Comparison of ENCODE assay signal across 17 mouse cellular contexts in the genomic region with DNA sequence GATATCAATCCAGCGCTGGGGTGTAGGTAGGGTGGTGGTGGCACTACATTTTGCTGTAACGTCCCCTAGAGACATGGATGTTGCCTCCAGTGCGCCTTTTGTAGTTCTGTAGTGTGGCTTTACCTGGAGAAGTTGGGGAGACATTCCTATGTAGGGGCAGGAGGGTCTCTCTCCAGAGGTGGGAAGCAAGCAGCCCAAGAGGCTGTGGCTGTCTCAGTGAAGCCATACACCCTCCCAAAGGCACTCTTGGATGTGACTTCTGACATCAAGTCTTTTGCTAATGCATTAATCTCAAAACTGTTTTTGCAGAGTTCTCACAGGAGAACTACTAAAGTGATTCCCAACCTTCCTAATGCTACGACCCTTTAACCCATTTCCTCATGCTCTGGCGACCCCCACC. TPM values are rescaled to one million over a fixed set of nuclear protein-coding genes. Genes with fewer than 3 reads are reported as not detected.
A peak's percentile ranks its signal among the peaks of the same experiment; 100 is the strongest.
DNase-seq lines count a peak whose midpoint lies in the region; ATAC-seq lines count a peak whose summit lies in the region.
"Had no signal": no experiment of that assay in that cellular context is flagged by ENCODE, and none has a peak within 500 bp of the region (broad histone marks: within the 10 kb centered on the region; RNA-seq: fewer than 3 reads in every experiment).

No protein-coding gene starts in this region.

- no peaks in the 10 kb centered on the region for H3K27me3 ChIP-seq in embryonic facial prominence, embryonic 12.5 days
- peaks cover 16% of the 10 kb centered on the region for H3K27me3 ChIP-seq in embryonic facial prominence, embryonic 10.5 days (replicated peaks; ENCODE audit: low read depth, poor library complexity, severe bottlenecking)
- 0 out of 2 replicates have a peak, but pooled peaks cover 4% of the 10 kb centered on the region for H3K27me3 ChIP-seq in kidney, embryonic 15.5 days
- H3K27me3 ChIP-seq in lung, embryonic 15.5 days = no peaks in the 10 kb centered on the region
- H3K27me3 ChIP-seq in limb, embryonic 13.5 days = no peaks in the 10 kb centered on the region
- H3K27me3 ChIP-seq: forebrain, embryonic 15.5 days; heart, embryonic 15.5 days had no signal

- no peak for DNase-seq in embryonic facial prominence, embryonic 10.5 days (ENCODE audit: low spot score)
- DNase-seq in kidney, adult 8-10 months = no peak
- DNase-seq in lung, postnatal 4 days = no peak
- DNase-seq: cerebellum, adult 11-12 months; cerebellum, postnatal 10 days; gastrocnemius, postnatal 14 days; kidney, adult 2 months; liver, embryonic 13.5 days; midbrain, embryonic 14.5 days had no signal

- peaks cover 48% of the 10 kb centered on the region for H3K4me1 ChIP-seq in embryonic facial prominence, embryonic 12.5 days
- peaks cover 62% of the 10 kb centered on the region for H3K4me1 ChIP-seq in embryonic facial prominence, embryonic 10.5 days
- peaks cover 78% of the 10 kb centered on the region for H3K4me1 ChIP-seq in kidney, embryonic 15.5 days
- H3K4me1 ChIP-seq in lung, embryonic 15.5 days = peaks cover 46% of the 10 kb centered on the region
- peaks cover 54% of the 10 kb centered on the region for H3K4me1 ChIP-seq in limb, embryonic 13.5 days

- ATAC-seq in embryonic facial prominence, embryonic 12.5 days (ENCODE audit: insufficient number of reproducible peaks, insufficient read depth, low FRiP score, low TSS enrichment) = no peak
- ATAC-seq in kidney, embryonic 15.5 days (replicated peaks; ENCODE audit: low FRiP score) = no peak
- no peak for ATAC-seq in lung, embryonic 15.5 days (ENCODE audit: borderline replicate concordance, extremely low read depth, low FRiP score, low TSS enrichment)
- no peak for ATAC-seq in limb, embryonic 13.5 days (ENCODE audit: low FRiP score, low read depth)
- ATAC-seq: CD4-positive, CD25-positive, alpha-beta regulatory T cell, adult 4 months; forebrain, embryonic 15.5 days had no signal

- 0 out of 2 replicates have a peak, but pooled peaks cover 6% of the 10 kb centered on the region for H3K36me3 ChIP-seq in embryonic facial prominence, embryonic 12.5 days
- H3K36me3 ChIP-seq in embryonic facial prominence, embryonic 10.5 days (replicated peaks) = no peaks in the 10 kb centered on the region
- H3K36me3 ChIP-seq in kidney, embryonic 15.5 days = no peaks in the 10 kb centered on the region
- no peaks in the 10 kb centered on the region for H3K36me3 ChIP-seq in lung, embryonic 15.5 days
- H3K36me3 ChIP-seq in limb, embryonic 13.5 days = no peaks in the 10 kb centered on the region
- H3K36me3 ChIP-seq: forebrain, embryonic 15.5 days; heart, embryonic 15.5 days; hindbrain, embryonic 15.5 days; liver, embryonic 13.5 days had no signal

- WGBS in embryonic facial prominence, embryonic 12.5 days = 80% methylated on average over 5 of the region's 5 CpGs
- 86% methylated on average over 5 of the region's 5 CpGs for WGBS in embryonic facial prominence, embryonic 10.5 days
- 64% methylated on average over 5 of the region's 5 CpGs for WGBS in kidney, embryonic 15.5 days
- 67% methylated on average over 5 of the region's 5 CpGs for WGBS in lung, embryonic 15.5 days
- WGBS in limb, embryonic 13.5 days = 77% methylated on average over 5 of the region's 5 CpGs

- H3K4me3 ChIP-seq in embryonic facial prominence, embryonic 12.5 days = no peak overlapping the region
- H3K4me3 ChIP-seq in embryonic facial prominence, embryonic 10.5 days = no peak overlapping the region; the same call in 1 of the 2 replicates
- no peak overlapping the region; the same call in 1 of the 2 replicates for H3K4me3 ChIP-seq in kidney, embryonic 15.5 days (replicated peaks)
- no peak overlapping the region for H3K4me3 ChIP-seq in lung, embryonic 15.5 days
- H3K4me3 ChIP-seq in limb, embryonic 13.5 days = no peak overlapping the region
- H3K4me3 ChIP-seq: forebrain, embryonic 15.5 days; heart, embryonic 15.5 days; hindbrain, embryonic 15.5 days; liver, embryonic 13.5 days had no signal

- H3K27ac ChIP-seq in embryonic facial prominence, embryonic 12.5 days = no peak overlapping the region
- H3K27ac ChIP-seq in embryonic facial prominence, embryonic 10.5 days (replicated peaks) = no peak overlapping the region
- no peak overlapping the region for H3K27ac ChIP-seq in kidney, embryonic 15.5 days
- no peak overlapping the region for H3K27ac ChIP-seq in lung, embryonic 15.5 days
- no peak overlapping the region for H3K27ac ChIP-seq in limb, embryonic 13.5 days
- H3K27ac ChIP-seq: forebrain, embryonic 15.5 days; heart, embryonic 15.5 days; hindbrain, embryonic 15.5 days; liver, embryonic 13.5 days had no signal

- 0 out of 2 replicates have a peak overlapping the region, but pooled peaks have one; percentile 72 for H3K4me2 ChIP-seq in embryonic facial prominence, embryonic 12.5 days (replicated peaks)
- peak overlapping the region; percentile 68; the same call in 1 of the 2 replicates for H3K4me2 ChIP-seq in kidney, embryonic 15.5 days
- peak overlapping the region; percentile 79; the same call in 1 of the 2 replicates for H3K4me2 ChIP-seq in lung, embryonic 15.5 days
- 0 out of 2 replicates have a peak overlapping the region, but pooled peaks have one; percentile 7 for H3K4me2 ChIP-seq in limb, embryonic 13.5 days (replicated peaks)
- H3K4me2 ChIP-seq: forebrain, embryonic 15.5 days; hindbrain, embryonic 15.5 days; liver, embryonic 13.5 days had no signal

- H3K9ac ChIP-seq in embryonic facial prominence, embryonic 12.5 days = no peak overlapping the region
- no peak overlapping the region for H3K9ac ChIP-seq in kidney, embryonic 15.5 days
- no peak overlapping the region for H3K9ac ChIP-seq in lung, embryonic 15.5 days
- H3K9ac ChIP-seq in limb, embryonic 13.5 days = no peak overlapping the region
- H3K9ac ChIP-seq: forebrain, embryonic 15.5 days; heart, embryonic 15.5 days; hindbrain, embryonic 15.5 days; liver, embryonic 13.5 days had no signal

- H3K9me3 ChIP-seq in embryonic facial prominence, embryonic 12.5 days = no peaks in the 10 kb centered on the region
- H3K9me3 ChIP-seq in embryonic facial prominence, embryonic 10.5 days = no peaks in the 10 kb centered on the region
- no peaks in the 10 kb centered on the region for H3K9me3 ChIP-seq in kidney, embryonic 15.5 days (replicated peaks)
- H3K9me3 ChIP-seq in lung, embryonic 15.5 days = no peaks in the 10 kb centered on the region
- H3K9me3 ChIP-seq in limb, embryonic 13.5 days = no peaks in the 10 kb centered on the region
- H3K9me3 ChIP-seq: forebrain, embryonic 15.5 days; heart, embryonic 15.5 days; hindbrain, embryonic 15.5 days; liver, embryonic 13.5 days had no signal

RNA-seq across cellular contexts. Expression of a gene that starts 2.7 kb away (rescaled TPM):
- 50.5 and 53.1 TPM in 2 replicates for polyA plus RNA-seq in embryonic facial prominence, embryonic 12.5 days (2016; fragmentation: Nextera tagmentation; extraction: Ambion mirVana)
- polyA plus RNA-seq in embryonic facial prominence, embryonic 10.5 days (2016; fragmentation: Nextera tagmentation; extraction: Ambion mirVana) = 38.0 and 40.3 TPM in 2 replicates
- polyA plus RNA-seq in kidney, embryonic 15.5 days (2015; fragmentation: Nextera tagmentation; extraction: Ambion mirVana) = 46.8 and 47.7 TPM in 2 replicates
- polyA plus RNA-seq in lung, embryonic 15.5 days (2015; fragmentation: Nextera tagmentation; extraction: Ambion mirVana) = 40.7 and 43.7 TPM in 2 replicates
- 39.5 and 45.1 TPM in 2 replicates for polyA plus RNA-seq in limb, embryonic 13.5 days (2015; fragmentation: Nextera tagmentation; extraction: Ambion mirVana)

Comparison
In these comparisons a context has a peak if more than half of its experiments do, and no peak if none do; other contexts are left out.
1. H3K4me2 ChIP-seq: peak in every context shown above with its lines; median percentile 79 in lung, embryonic 15.5 days; 72 in embryonic facial prominence, embryonic 12.5 days; 68 in kidney, embryonic 15.5 days; 7 in limb, embryonic 13.5 days.